Comparison of ENCODE assay signal across 17 mouse cellular contexts in the genomic region with DNA sequence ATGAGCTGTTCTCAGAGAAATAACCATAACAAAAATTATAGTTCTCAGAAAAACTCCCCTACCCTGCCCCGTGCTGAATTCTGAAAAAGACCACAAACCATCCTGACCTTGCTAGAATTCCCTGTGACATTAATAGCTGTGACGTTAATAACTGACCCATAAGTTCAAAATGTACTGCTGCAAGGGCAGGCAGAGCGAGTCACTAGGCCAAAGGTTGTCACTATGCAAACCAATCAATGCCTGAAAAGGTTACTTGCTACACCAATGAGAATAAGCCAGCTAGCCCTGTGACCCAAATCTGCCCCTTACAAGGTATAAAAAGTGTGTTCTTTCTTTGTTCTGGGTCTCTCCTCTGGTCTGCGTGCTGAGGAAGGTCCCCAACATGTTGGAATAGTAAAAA. TPM values are rescaled to one million over a fixed set of nuclear protein-coding genes. Genes with fewer than 3 reads are reported as not detected.
"Had no signal": no experiment of that assay in that cellular context is flagged by ENCODE, and none has a peak within 500 bp of the region (broad histone marks: within the 10 kb centered on the region; RNA-seq: fewer than 3 reads in every experiment).

No protein-coding gene starts in this region.

- H3K27ac ChIP-seq: neural tube, embryonic 13.5 days; neural tube, embryonic 15.5 days; stomach, embryonic 15.5 days; stomach, postnatal 0 days had no signal

- H3K9ac ChIP-seq: neural tube, embryonic 13.5 days; neural tube, embryonic 15.5 days; stomach, embryonic 15.5 days had no signal

- H3K4me2 ChIP-seq: neural tube, embryonic 13.5 days; neural tube, embryonic 15.5 days; stomach, embryonic 15.5 days had no signal

- H3K4me1 ChIP-seq: stomach, embryonic 15.5 days had no signal

- H3K27me3 ChIP-seq: stomach, embryonic 15.5 days had no signal

- H3K36me3 ChIP-seq: neural tube, embryonic 15.5 days; stomach, embryonic 15.5 days had no signal

- H3K9me3 ChIP-seq: neural tube, embryonic 13.5 days; neural tube, embryonic 15.5 days; stomach, embryonic 15.5 days had no signal

- H3K4me3 ChIP-seq: neural tube, embryonic 13.5 days; neural tube, embryonic 15.5 days; stomach, embryonic 15.5 days had no signal

- DNase-seq: retina, postnatal 1 day; right cerebral cortex, adult 18-20 months; right cerebral cortex, postnatal 14 days; right cerebral cortex, postnatal 25 days; right cerebral cortex, postnatal 4 days; spleen, adult 18-20 months; thymus, adult 18-20 months; thymus, adult 2 months; thymus, postnatal 14 days; thymus, postnatal 25 days; thymus, postnatal 36 days; thymus, postnatal 4 days had no signal

RNA-seq across cellular contexts. Expression of gene Perm1, which starts 6.8 kb away (rescaled TPM):
- polyA plus RNA-seq: testis, adult 2 months had no signal
